Mouse (Mus musculus) lung, postnatal 0 days (tissue): ENCODE measurements around the gene Rsph6a.

ENCODE experiments used
- CTCF ChIP-seq: IDR thresholded peaks from 2 replicates; pipeline ENCODE4 v1.5.1; 2016; ENCODE audit warnings: antibody characterized with exemption, mild to moderate bottlenecking
- EP300 ChIP-seq: IDR thresholded peaks from 2 replicates; pipeline ENCODE4 v1.6.1; 2016; ENCODE audit warnings: antibody characterized with exemption, mild to moderate bottlenecking, control low read depth

DNA sequence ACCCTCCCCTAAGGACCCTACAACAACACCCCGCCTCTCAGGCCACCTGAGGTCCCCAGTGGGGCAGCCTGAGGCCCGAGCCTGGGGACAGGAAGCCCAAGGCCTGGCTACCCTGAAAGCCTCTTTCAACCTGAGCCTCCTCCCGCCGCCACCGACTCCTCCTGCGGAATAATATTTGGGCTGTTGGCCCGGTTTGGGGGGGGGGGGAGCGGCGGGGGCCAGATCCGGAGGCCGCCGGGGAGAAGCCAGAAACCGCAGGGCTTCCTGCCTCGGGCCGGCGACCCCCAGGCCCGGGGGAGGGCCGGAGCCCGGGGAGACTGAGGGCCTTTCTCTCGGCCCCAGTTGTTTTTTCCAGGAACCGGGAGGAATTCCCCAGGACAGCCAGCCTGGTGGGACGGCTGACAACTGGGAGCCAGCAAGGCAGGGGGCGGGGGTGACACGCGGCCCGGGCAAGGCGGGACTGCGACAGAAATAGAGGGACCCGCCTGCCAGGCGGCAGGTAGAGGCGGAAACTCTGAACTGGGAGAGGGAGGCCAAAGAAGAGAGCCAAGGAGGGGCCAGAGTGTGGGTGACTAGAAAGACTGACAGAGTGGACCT, 42.4 kb upstream of the Rsph6a start:
- TF ChIP-seq CTCF (no peak), EP300 (no peak)
